Mouse (Mus musculus) hindbrain, postnatal 0 days (tissue): ENCODE data around the gene Cyld. TPM values are rescaled to one million over a fixed set of nuclear protein-coding genes. Genes with fewer than 3 reads are reported as not detected.

ENCODE experiments used
- ATAC-seq: fragments of 200-750 bp; cut with Nextera tagmentation; 2 replicates; pipeline ENCODE4 v1.8.0; 2017; ENCODE audit warnings: mild to moderate bottlenecking, moderate TSS enrichment, moderate library complexity
- DNase-seq: peaks from one replicate; pipeline ENCODE4 v3.0.0-alpha.2; 2015; ENCODE audit warnings: low spot score
- H3K27ac ChIP-seq: fragments of 300-500 bp; sonication (generic); 2 replicates; pipeline ENCODE4 v1.5.1; 2014; ENCODE audit warnings: mild to moderate bottlenecking
- H3K27me3 ChIP-seq: fragments of 300-500 bp; sonication (generic); 2 replicates; pipeline ENCODE4 v1.6.1; 2014; ENCODE audit warnings: low read length, mixed read lengths; ENCODE audit not compliant: insufficient read depth
- H3K36me3 ChIP-seq: fragments of 300-500 bp; sonication (generic); 2 replicates; pipeline ENCODE4 v1.6.1; 2014; ENCODE audit warnings: low read length, mixed read lengths; ENCODE audit not compliant: insufficient read depth
- H3K4me1 ChIP-seq: fragments of 300-500 bp; sonication (generic); 2 replicates; pipeline ENCODE4 v1.6.1; 2014; ENCODE audit warnings: antibody characterized with exemption, low read length, mixed read lengths; ENCODE audit not compliant: insufficient read depth
- H3K4me2 ChIP-seq: fragments of 300-500 bp; sonication (generic); 2 replicates; pipeline ENCODE4 v1.6.1; 2014; ENCODE audit warnings: low read depth, mild to moderate bottlenecking, low read length, moderate library complexity, mixed read lengths
- H3K4me3 ChIP-seq: fragments of 300-500 bp; sonication (generic); 2 replicates; pipeline ENCODE4 v1.5.1; 2014; ENCODE audit warnings: low read length
- H3K9ac ChIP-seq: fragments of 300-500 bp; sonication (generic); replicated peaks from 2 replicates; pipeline ENCODE4 v1.6.1; 2014; ENCODE audit warnings: mild to moderate bottlenecking, low read length, moderate library complexity, mixed read lengths
- H3K9me3 ChIP-seq: fragments of 300-500 bp; sonication (generic); 2 replicates; pipeline ENCODE4 v1.6.1; 2016; ENCODE audit warnings: low read length, mixed read lengths
- CTCF ChIP-seq: IDR thresholded peaks from 2 replicates; pipeline ENCODE4 v1.5.1; 2016; ENCODE audit warnings: antibody characterized with exemption, control low read depth, low read depth
- WGBS: fragments of 180-500 bp; shearing (Covaris S2); extraction: QIAGEN DNeasy Blood & Tissue Kit; methylation state at CpG from one replicate; pipeline ENCODE4 v1.1.7; 2014; 5-methylcytosine and 5-hydroxymethylcytosine counted together
- polyA plus RNA-seq: library from polyadenylated mRNA; unstranded; fragments of >200 nt; fragmentation: Nextera tagmentation; extraction: Ambion mirVana; gene quantifications from 2 replicates; pipeline ENCODE4 v1.2.1, GENCODE M21; 2015
- total RNA-seq: library from RNA; depleted of rRNA; stranded (reverse); fragments of >200 nt; gene quantifications from 2 replicates; pipeline ENCODE4 v1.2.3, GENCODE M21; 2014

Gene Cyld
- total and polyA plus RNA-seq, 2 experiments from 2014 or later = 11.0 to 13.1 TPM

DNA sequence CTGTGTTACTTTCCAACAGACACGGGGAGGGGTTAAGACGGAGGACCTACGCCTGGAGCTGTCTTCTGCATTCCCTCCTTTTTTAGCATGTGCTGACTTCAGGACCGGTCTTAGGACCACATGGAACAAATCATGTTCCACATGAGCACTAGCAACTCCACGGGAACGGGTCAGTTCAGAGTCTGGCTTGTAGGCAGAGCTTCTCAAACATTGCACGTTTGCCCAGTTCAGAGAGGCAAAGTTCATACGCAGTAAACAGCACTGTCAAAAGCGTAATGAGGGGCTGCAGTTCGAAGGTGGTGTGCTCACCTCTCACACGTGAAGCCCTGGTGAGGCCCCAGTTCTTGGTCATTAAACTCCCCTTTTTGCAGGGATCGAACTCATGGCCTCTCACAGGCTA is 65.2 kb downstream of the Cyld start:
- H3K4me2 ChIP-seq = no peak overlapping the region
- no peaks in the 10 kb centered on the region for H3K36me3 ChIP-seq
- H3K9me3 ChIP-seq = no peaks in the 10 kb centered on the region
- no peak overlapping the region for H3K27ac ChIP-seq
- H3K27me3 ChIP-seq = no peaks in the 10 kb centered on the region
- no peak for TF ChIP-seq CTCF
- H3K4me1 ChIP-seq = no peaks in the 10 kb centered on the region
- ATAC-seq (no peak), DNase-seq (no peak)
- no peak overlapping the region for H3K4me3 ChIP-seq
- no peak overlapping the region for H3K9ac ChIP-seq
- 88% methylated on average over 12 of the region's 12 CpGs for WGBS

DNA sequence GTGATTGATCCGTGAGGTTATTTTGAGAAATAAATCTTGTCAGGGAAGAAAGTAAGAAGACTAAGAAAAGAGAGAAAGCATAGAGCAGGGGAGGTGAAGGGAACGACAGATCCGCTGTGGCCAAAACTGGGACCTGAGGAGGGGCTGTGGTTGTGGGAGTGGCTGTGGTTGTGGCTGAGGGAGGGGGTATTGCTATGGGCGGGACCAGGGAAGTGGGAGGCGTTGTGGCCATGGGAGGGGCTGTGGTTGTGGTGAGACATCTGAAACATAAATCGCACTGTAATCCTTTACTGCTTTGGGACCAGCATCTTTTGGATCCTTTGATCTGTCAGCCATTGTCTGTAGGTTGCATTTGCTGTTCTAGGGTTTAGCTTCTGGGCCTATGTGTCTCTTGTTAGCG is 74.4 kb downstream of the Cyld start:
- H3K27me3 ChIP-seq = no peaks in the 10 kb centered on the region
- no peak overlapping the region for H3K27ac ChIP-seq
- H3K4me2 ChIP-seq = no peak overlapping the region
- 0 out of 2 replicates have a peak, but pooled peaks cover 2% of the 10 kb centered on the region for H3K9me3 ChIP-seq
- no peaks in the 10 kb centered on the region for H3K36me3 ChIP-seq
- no peak overlapping the region for H3K9ac ChIP-seq
- peaks cover 6% of the 10 kb centered on the region for H3K4me1 ChIP-seq
- 90% methylated on average over 7 of the region's 7 CpGs for WGBS
- ATAC-seq (no peak), DNase-seq (no peak)
- no peak for TF ChIP-seq CTCF
- H3K4me3 ChIP-seq = no peak overlapping the region

DNA sequence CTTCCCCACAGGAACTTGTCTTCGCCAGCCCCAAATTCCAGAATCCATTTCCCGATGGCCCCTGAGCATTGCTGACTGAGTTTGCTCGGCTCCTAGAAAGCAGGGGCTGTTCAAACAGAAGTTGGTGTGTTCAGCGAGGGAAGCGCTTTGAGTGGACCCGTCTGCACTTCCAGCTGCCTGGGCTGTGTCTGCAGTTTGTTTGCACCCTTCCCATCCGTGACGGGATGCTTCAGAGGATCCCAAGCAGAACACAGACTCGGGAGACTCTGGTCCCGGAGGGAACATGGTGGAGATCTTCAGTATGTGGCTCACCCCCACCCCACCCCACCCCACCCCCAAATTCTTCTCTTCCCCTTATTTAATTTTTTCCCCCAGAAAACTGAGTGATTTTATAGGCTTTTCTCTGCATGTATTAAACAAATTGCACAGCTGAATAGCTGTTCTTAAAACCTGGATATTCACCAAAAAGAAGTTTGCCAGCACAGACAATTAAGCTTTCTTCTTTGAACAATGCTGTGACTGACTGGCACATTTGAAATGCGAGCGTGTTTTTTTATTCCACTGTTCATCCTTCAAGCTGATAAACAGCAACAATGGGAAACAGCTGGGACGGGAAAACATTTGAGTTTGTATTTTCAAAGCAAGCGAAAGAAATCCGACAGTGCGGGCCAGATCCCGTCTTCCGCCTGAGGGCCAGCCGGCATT is 77.9 kb downstream of the Cyld start:
- Histone ChIP-seq H3K9me3 (0 out of 2 replicates have a peak, but pooled peaks cover 2% of the 10 kb centered on the region), H3K9ac (no peak overlapping the region), H3K4me3 (no peak overlapping the region), H3K27ac (no peak overlapping the region), H3K27me3 (no peaks in the 10 kb centered on the region), H3K4me2 (peak overlapping the region; percentile 36), H3K36me3 (no peaks in the 10 kb centered on the region), H3K4me1 (peaks cover 6% of the 10 kb centered on the region)
- ATAC-seq = peak; percentile 51; the same call in 1 of the 2 replicates
- 21% methylated on average over 19 of the region's 19 CpGs for WGBS
- peak; percentile 35 for DNase-seq
- no peak for TF ChIP-seq CTCF

DNA sequence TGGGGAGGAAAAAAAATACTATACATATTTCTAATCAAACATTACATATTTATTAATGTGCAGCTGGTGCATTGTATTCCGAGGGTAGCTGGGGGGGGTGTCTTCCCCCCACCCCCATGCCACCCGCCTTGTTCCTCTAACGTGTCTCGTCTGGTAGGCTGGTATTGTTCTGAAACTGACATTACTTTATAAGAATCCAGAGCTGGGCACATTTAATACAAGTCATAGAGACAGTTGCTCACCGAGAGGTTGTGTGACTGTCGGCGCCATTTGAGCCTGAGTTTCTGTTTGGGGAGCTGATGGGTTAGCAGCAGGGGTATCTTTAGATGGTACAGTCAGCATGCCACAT is 78.4 kb downstream of the Cyld start:
- Histone ChIP-seq H3K4me2 (peak overlapping the region; percentile 36), H3K27me3 (no peaks in the 10 kb centered on the region), H3K9ac (no peak overlapping the region), H3K4me1 (peaks cover 6% of the 10 kb centered on the region), H3K9me3 (no peaks in the 10 kb centered on the region), H3K36me3 (no peaks in the 10 kb centered on the region), H3K27ac (no peak overlapping the region), H3K4me3 (no peak overlapping the region)
- DNase-seq (no peak), ATAC-seq (no peak)
- WGBS = 29% methylated on average over 7 of the region's 7 CpGs
- no peak for TF ChIP-seq CTCF

DNA sequence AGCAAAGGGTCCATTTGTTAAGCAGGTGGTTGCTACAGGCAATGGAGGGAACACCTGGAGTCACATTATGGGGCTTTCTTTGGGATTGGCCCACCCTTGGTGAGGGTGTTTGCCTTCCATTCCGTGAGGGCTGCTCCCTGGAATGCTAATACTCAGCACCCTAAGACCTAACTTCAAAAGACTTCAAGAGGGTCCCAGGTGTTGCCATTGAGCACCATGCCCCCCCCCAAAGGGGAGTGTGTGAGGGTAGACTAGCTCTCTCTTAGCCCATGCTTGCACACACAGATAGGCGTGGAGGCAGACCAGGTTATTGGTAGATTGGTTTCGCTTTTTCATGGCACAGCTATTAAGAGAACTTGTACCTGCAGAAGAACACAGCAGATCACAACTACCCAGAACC is 83.3 kb downstream of the Cyld start:
- Histone ChIP-seq H3K9me3 (no peaks in the 10 kb centered on the region), H3K27ac (no peak overlapping the region), H3K4me2 (no peak overlapping the region), H3K36me3 (no peaks in the 10 kb centered on the region), H3K9ac (no peak overlapping the region), H3K4me3 (no peak overlapping the region), H3K4me1 (peaks cover 6% of the 10 kb centered on the region), H3K27me3 (no peaks in the 10 kb centered on the region)
- DNase-seq = no peak
- no peak for TF ChIP-seq CTCF
- no peak for ATAC-seq
- 78% methylated on average over 3 of the region's 3 CpGs for WGBS

DNA sequence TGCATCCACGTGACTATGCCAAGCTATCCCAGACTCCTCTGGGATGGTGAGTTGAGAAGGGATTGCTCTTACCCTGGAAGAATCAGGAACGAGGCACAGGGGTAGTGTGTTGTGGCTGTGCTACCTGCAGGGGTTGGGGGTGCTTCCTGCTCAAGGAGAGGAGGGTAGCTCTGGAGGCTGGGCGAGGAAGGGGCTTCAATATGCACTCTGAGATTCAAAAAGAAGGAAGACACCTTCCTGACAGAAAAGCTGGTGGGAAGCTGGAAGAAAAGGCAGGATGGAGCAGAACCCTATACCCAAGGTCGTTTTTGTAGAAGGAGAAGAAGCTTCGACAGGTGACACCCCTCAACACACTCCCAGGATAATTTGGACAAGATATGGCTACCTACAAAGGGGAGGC is 84.5 kb downstream of the Cyld start:
- no peak overlapping the region for H3K4me3 ChIP-seq
- H3K36me3 ChIP-seq = no peaks in the 10 kb centered on the region
- H3K27me3 ChIP-seq = no peaks in the 10 kb centered on the region
- no peaks in the 10 kb centered on the region for H3K9me3 ChIP-seq
- no peak for DNase-seq
- H3K4me1 ChIP-seq = no peaks in the 10 kb centered on the region
- H3K9ac ChIP-seq = no peak overlapping the region
- H3K27ac ChIP-seq = no peak overlapping the region
- TF ChIP-seq CTCF = no peak
- H3K4me2 ChIP-seq = no peak overlapping the region
- no peak for ATAC-seq
- WGBS = 76% methylated on average over 5 of the region's 5 CpGs

DNA sequence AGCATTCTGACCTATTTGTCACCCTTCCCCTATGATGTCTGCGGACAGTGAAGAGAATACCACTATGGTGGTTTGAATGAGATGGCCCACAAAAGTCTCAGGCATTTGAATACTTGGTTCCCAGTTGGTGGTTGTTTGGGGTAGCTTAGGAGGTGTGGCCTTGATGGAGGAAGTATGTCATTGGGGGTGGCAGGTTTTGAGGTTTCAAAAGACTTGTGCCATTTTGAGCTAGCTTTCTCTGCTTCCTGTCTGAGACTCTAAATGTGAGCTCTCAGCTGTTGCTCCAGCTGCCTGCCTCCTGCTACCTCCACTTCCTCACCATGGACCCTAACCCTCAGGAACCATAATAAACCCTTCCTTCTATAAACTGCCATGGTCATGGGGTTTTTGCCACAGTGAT is 86.9 kb downstream of the Cyld start:
- H3K36me3 ChIP-seq = no peaks in the 10 kb centered on the region
- no peak overlapping the region for H3K9ac ChIP-seq
- ATAC-seq (no peak), DNase-seq (no peak)
- WGBS = 73% methylated on average over 1 of the region's 1 CpGs
- no peak overlapping the region for H3K27ac ChIP-seq
- H3K4me1 ChIP-seq = no peaks in the 10 kb centered on the region
- no peak overlapping the region for H3K4me3 ChIP-seq
- H3K9me3 ChIP-seq = no peaks in the 10 kb centered on the region
- H3K4me2 ChIP-seq = no peak overlapping the region
- H3K27me3 ChIP-seq = no peaks in the 10 kb centered on the region
- no peak for TF ChIP-seq CTCF
